Mouse (Mus musculus) Muller cell, postnatal 12 days (primary cell): Measurements from ENCODE around the gene Hnrnph2.

ENCODE experiments used
- DNase-seq: peaks from one replicate; pipeline ENCODE4 v3.0.0-alpha.2; 2015; ENCODE audit errors: inconsistent ontology term

Hnrnph2 gene

GRCm38 (mm10) chrX:134614306-134614705, 13.3 kb downstream of the Hnrnph2 start:
- no peak for DNase-seq

- DNase-seq, result no peak
Measured at GRCm38 (mm10) chrX:134619695-134620094, 18.7 kb downstream of the Hnrnph2 start.

GRCm38 (mm10) chrX:134620254-134620865, 19.4 kb downstream of the Hnrnph2 start:
- DNase-seq, result no peak

- DNase-seq, result no peak
Measured at GRCm38 (mm10) chrX:134621685-134622084, 20.7 kb downstream of the Hnrnph2 start.

GRCm38 (mm10) chrX:134623350-134623749, 22.4 kb downstream of the Hnrnph2 start:
- no peak for DNase-seq

GRCm38 (mm10) chrX:134628200-134628599, 27.2 kb downstream of the Hnrnph2 start:
- no peak for DNase-seq

GRCm38 (mm10) chrX:134632710-134633109, 31.7 kb downstream of the Hnrnph2 start:
- no peak for DNase-seq

GRCm38 (mm10) chrX:134635111-134635510, 34.1 kb downstream of the Hnrnph2 start:
- DNase-seq, result no peak

GRCm38 (mm10) chrX:134635860-134636259, 34.9 kb downstream of the Hnrnph2 start:
- no peak for DNase-seq

GRCm38 (mm10) chrX:134641000-134641760, 40.2 kb downstream of the Hnrnph2 start:
- DNase-seq, result no peak

- no peak for DNase-seq
Measured at GRCm38 (mm10) chrX:134646338-134646737, 45.4 kb downstream of the Hnrnph2 start.

GRCm38 (mm10) chrX:134647421-134647820, 46.4 kb downstream of the Hnrnph2 start:
- DNase-seq, result no peak

- peak; percentile 58 for DNase-seq
Measured at GRCm38 (mm10) chrX:134648031-134648692, 47.2 kb downstream of the Hnrnph2 start.

GRCm38 (mm10) chrX:134652061-134652460, 51.1 kb downstream of the Hnrnph2 start:
- DNase-seq, result no peak
